Mouse (Mus musculus) heart, adult 8-10 months (tissue): ENCODE measurements at regions not wholly inside any gene's neighbourhood (a gene's known extent, or its start where the extent isn't known, plus 50 kb on each side); places are given as distances from the start of the nearest gene placed in this dataset.

Experiments used
- DNase-seq: peaks from one replicate; pipeline ENCODE4 v3.0.0; 2022; ENCODE audit warnings: low spot score

DNA sequence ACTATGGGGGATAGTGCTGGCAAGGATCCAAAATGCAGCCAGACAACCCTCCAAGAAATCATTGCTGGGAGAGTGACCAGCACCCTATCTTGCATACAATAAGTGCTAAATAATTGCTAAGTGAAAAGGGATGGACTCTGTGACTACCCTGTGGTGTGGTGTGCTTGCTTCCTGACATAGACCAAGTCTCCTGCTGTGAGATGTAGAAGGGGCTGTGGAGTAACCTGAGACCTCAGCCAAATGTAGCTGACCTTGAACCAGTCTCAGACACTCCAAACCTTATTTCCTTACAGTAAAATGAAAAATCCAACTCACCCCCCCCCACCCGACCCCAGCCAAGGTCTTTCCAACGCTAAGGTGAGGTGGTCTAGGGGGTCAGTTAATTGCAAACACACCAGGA is 221.2 kb upstream of the 4931429L15Rik start:
- no peak for DNase-seq

DNA sequence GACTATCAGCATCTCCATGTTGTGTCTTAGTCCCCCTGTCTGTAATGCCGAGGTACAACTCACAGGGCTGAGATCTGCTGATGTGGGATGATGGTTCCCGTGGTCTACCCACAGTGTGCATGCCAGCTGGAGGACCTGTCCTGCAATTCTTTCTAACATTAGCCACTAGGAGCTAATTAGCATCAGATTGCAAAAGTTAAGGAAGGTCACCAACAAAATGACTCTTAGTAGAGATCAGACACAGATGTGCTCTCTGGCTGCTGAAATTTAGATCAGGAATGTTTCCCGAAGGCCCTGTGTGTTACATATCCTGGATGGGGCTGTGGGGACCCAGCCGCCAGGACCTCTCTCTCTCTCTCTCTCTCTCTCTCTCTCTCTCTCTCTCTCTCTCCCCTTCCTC is 218.8 kb upstream of the 4931429L15Rik start:
- DNase-seq, result no peak

- DNase-seq, result no peak
Observed at GRCm38 (mm10) chr9:46516401-46517130, 196.8 kb upstream of the 4931429L15Rik start.

GRCm38 (mm10) chr9:46512276-46513051 is 192.7 kb upstream of the 4931429L15Rik start:
- DNase-seq, result no peak

DNA sequence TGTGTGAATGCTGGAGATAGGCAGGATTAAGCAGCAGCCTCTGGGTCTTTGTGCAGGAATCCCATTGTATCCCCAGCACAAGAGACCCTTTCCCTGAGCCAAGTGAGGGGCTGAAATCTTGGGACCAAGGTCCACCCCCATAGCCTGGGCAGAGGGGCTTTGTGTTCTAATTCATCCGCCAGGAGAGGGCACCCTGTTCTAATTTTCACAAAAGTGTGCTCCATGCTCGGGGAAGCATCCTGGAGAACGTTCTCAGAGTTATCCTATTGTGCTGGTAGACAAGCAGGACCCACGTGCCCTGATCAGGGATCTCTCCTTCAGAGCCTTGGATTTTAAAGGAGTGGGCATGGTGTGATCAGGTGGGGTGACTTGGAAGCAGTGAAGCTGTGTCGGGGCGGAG is 191.5 kb upstream of the 4931429L15Rik start:
- no peak for DNase-seq

- DNase-seq, result no peak
Observed at GRCm38 (mm10) chr9:46509896-46510295, 190.1 kb upstream of the 4931429L15Rik start.

- no peak for DNase-seq
Observed at GRCm38 (mm10) chr9:46509458-46509857, 189.7 kb upstream of the 4931429L15Rik start.

GRCm38 (mm10) chr9:46507036-46507435 is 187.2 kb upstream of the 4931429L15Rik start:
- no peak for DNase-seq

DNA sequence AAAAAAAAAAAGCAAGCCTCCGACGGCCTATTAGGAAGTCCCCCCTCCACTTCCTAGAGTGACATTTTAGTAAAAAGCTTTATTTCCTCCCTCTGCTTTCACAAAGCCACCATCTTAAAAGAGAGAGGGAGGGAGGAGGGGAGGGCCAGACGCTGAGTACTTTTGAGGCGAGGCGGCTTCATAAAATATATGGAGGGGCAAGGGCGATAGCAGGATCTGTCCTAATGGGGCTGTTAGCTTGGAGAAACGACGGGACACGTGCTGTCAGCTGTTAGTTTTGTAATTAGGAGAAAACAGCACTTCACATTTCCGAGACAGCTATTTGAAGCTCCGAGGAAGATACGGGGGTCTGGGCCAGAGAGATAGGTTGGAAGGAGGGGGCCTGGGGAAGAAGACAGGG is 184.8 kb upstream of the 4931429L15Rik start:
- DNase-seq, result no peak

- no peak for DNase-seq
Observed at GRCm38 (mm10) chr9:46504133-46504416, 184.3 kb upstream of the 4931429L15Rik start.

DNA sequence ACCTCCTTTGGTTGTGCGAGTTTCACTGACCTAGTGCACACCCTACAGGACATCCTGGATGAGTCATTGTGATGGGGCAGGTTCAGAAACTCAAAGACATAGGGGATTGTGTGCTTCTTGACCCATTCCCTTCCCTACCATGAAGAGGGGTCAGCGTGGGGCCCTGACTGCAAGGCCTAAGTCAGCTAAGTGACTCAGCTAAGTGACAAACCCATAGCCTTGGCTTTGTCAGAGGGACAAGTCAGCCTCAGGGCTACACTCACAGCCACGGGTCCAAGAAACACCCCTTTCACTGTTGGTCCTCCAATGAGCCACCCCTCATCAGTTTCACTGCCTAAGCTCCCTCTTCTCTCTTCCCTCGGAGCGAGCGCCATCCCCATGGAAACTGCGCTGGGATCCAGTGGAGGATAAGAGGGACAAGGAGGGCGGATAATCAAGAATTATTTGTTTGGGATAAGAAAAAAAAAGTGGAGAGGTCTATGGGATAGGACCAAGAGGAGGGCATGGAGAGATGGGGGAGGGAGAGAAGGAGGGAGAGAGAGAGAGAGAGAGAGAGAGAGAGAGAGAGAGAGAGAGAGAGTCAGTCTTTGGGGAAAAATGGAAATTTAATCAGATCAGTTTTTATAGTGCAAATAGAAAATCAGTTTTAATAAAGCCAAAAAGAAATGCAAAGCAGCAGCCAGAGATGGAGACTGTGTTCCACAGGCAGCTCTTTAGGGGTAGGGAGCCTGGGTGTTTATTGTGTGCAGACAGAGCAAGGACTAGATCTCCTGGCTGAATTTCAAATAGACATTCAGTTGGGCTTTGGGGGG is 183.7 kb upstream of the 4931429L15Rik start:
- no peak for DNase-seq

- DNase-seq, result no peak
Observed at GRCm38 (mm10) chr9:46499426-46499825, 179.6 kb upstream of the 4931429L15Rik start.

GRCm38 (mm10) chr9:46498861-46499260 is 179.1 kb upstream of the 4931429L15Rik start:
- no peak for DNase-seq

- DNase-seq, result no peak
Observed at GRCm38 (mm10) chr9:46495276-46495675, 175.5 kb upstream of the 4931429L15Rik start.

DNA sequence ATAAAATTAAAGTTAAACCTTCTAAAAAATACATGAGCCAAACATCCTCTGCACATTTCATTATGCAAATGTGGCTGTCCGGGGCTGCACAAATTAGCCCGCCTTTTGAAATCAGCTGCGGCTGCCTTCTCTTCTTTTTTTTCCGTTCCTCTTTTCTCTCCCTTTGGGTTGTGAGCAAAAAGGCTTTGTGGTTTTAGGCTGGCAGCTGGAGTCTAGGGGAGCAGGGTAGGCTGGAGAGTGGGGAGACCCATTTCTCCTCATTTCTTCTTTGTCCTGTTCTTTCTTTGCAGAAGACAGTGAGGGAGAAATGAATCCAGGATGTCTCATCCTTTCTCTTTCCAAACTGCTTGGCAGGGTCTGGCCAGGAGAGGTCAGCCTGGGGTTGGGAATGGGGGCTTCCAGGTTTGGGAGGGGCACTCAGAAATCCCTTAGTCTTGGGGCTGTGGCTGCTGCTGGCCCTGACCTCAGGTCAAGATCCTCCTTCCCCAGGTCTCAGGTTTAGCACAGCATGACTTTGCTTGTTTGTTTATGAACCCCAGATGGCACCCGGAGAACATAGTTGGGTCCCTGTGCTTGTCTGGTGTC is 163.2 kb upstream of the 4931429L15Rik start:
- no peak for DNase-seq

DNA sequence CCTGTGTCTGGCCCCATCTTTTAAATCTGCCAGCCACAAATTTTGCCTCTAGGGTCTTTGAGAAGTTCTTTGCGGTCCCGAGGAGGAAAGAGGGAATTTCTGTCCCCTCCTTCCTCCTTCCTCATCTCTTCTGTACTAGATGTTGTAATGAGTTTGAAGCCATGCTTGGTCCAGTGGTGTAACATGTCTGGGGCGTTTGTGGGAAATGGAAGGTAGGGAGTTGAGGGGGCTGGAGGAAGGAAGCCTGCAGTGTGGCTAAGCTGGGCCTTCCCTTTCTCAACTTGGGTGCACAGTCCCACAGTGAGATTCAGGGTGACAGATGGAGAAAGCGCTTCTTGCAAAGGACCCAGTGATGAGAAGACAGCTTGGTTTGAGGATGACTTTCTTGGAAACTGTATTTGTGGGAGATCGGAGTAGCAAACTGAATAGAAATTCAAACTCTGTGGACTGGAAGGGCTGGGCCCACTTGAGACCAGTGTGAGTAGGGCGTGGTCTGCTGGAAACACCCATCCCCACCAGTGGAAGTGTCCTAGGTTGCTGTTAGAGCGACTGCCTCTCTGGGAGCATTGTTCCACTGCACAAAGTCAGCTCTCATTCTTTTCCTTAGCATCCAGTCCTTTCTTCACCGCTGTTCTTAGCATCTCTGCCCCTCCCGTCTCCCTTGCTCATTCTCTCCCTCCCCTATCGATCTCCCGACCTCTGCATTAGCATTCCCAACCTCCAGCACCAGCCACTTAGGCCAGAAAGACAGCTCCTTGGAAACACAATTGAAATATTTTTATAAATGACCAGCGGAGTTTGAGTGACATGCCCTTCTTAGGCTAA is 162.5 kb upstream of the 4931429L15Rik start:
- DNase-seq, result no peak

DNA sequence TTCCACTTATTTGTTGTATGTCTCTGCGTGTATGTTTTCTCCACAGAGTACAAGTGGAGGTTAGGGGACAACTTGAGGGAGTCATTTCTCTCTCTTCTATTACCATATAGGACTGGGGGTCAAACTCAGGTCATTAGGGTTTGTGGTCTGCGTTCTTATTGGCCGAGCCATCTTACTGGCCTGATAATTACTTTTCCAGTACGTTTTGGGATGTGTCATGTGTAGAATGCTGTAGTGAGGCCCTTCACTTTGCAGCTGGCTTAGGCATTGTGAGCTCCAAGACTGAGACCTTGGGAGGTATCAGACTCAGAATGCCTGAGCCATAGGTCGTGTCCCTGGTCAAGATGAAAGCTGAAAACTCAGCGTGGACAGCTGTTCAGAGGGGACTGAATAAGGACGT is 161.7 kb upstream of the 4931429L15Rik start:
- no peak for DNase-seq

DNA sequence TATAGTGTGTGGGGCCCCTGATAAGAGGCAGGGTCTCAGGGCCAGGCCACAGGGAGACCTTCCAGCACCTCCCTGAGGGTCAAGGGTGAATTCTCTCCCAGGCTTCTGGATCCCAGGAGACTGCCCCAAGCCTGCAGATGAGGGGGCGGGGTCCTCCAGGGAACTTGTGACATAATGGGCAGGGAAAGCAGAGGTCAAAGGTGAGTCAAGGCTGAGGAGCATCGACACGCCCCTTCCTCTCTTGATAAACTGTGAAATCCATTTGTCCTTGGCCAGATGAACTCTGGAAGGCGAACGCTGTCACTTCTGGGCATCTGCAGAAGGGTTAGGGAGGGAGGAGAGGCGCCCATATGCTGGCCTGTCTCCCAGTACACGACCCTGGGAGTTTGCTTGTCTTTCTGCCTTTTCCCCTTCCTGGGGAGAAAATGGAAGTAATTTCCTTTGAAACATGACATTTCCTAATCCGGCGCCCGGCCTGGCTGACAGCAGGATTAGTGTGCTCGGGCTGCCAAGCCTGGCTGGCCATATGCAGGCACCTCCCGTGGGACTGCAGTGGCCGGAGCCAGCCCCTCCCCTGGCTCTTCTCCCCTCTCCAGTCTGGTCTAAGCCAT is 160.4 kb upstream of the 4931429L15Rik start:
- peak; percentile 29 for DNase-seq

DNA sequence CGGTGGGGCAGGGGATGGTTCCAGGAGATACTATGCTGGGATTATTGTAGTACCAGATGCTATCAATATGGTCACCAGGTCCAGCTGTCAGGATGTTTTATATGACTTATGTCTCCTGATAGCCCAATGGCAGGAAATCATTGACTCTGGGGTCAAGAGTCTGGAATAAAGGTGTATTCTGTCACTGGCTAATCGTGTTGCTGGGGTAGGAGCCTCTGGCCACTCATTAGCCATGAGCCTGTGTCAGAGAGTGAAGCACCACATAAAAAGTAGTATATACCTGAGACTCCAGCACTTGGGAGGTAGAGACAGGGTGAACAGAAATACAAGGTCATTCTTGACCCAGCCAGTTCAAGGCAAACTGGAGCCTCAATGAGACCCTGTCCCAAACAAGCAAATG is 158.8 kb upstream of the 4931429L15Rik start:
- no peak for DNase-seq

DNA sequence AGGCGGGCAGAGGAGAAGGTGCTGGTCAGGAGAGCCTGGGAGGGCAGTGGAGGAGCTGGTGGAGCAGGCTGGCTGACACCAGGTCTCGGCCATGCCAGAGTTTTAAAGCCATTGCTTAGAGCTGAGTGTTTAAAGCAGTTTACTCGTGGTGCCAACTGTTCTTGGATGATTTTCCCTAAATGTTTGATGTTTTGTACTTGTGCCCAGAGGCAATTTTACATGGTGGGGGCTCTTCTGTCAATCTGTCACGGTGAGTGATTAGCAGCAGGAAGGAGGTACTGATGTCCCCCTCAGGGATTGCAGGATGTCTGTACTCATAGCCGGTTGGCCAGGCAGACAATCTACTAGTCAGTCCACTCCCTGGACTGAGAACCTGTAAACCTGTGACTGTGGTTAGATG is 156.7 kb upstream of the 4931429L15Rik start:
- DNase-seq, result no peak

GRCm38 (mm10) chr9:46473681-46474080 is 153.9 kb upstream of the 4931429L15Rik start:
- no peak for DNase-seq
